Mouse (Mus musculus) retina, postnatal 7 days (tissue): ENCODE results near the gene Dnajc13.

Source experiments
- DNase-seq: peaks from one replicate; pipeline ENCODE4 v3.0.0-alpha.2; 2012; ENCODE audit warnings: low read depth, low spot score

Dnajc13 gene

GRCm38 (mm10) chr9:104256085-104256484, 6.6 kb downstream of the Dnajc13 start:
- no peak for DNase-seq

GRCm38 (mm10) chr9:104254408-104255180, 8.1 kb downstream of the Dnajc13 start:
- DNase-seq: no peak

- no peak for DNase-seq
Observed at GRCm38 (mm10) chr9:104252637-104253036, 10.1 kb downstream of the Dnajc13 start.

GRCm38 (mm10) chr9:104251687-104252086, 11.0 kb downstream of the Dnajc13 start:
- DNase-seq: no peak

- DNase-seq: no peak
Observed at GRCm38 (mm10) chr9:104251111-104251510, 11.6 kb downstream of the Dnajc13 start.

- DNase-seq: no peak
Observed at GRCm38 (mm10) chr9:104247307-104247987, 15.3 kb downstream of the Dnajc13 start.

- DNase-seq: no peak
Observed at GRCm38 (mm10) chr9:104243799-104244466, 18.8 kb downstream of the Dnajc13 start.

- DNase-seq: no peak
Observed at GRCm38 (mm10) chr9:104240146-104240545, 22.6 kb downstream of the Dnajc13 start.

GRCm38 (mm10) chr9:104239076-104239475, 23.7 kb downstream of the Dnajc13 start:
- no peak for DNase-seq

GRCm38 (mm10) chr9:104236256-104236930, 26.3 kb downstream of the Dnajc13 start:
- DNase-seq: no peak

- peak; percentile 60 for DNase-seq
Observed at GRCm38 (mm10) chr9:104235751-104236150, 27.0 kb downstream of the Dnajc13 start.

- no peak for DNase-seq
Observed at GRCm38 (mm10) chr9:104233815-104234214, 28.9 kb downstream of the Dnajc13 start.

- DNase-seq: no peak
Observed at GRCm38 (mm10) chr9:104233060-104233459, 29.7 kb downstream of the Dnajc13 start.

GRCm38 (mm10) chr9:104232004-104232403, 30.7 kb downstream of the Dnajc13 start:
- DNase-seq: no peak

GRCm38 (mm10) chr9:104211402-104211801, 51.3 kb downstream of the Dnajc13 start:
- DNase-seq: no peak

GRCm38 (mm10) chr9:104203851-104204250, 58.9 kb downstream of the Dnajc13 start:
- DNase-seq: peak; percentile 24

- DNase-seq: peak; percentile 5
Observed at GRCm38 (mm10) chr9:104194528-104194927, 68.2 kb downstream of the Dnajc13 start.

- no peak for DNase-seq
Observed at GRCm38 (mm10) chr9:104193900-104194299, 68.8 kb downstream of the Dnajc13 start.

GRCm38 (mm10) chr9:104193327-104193726, 69.4 kb downstream of the Dnajc13 start:
- DNase-seq: no peak

GRCm38 (mm10) chr9:104192513-104192912, 70.2 kb downstream of the Dnajc13 start:
- no peak for DNase-seq

GRCm38 (mm10) chr9:104189657-104190056, 73.1 kb downstream of the Dnajc13 start:
- DNase-seq: no peak

GRCm38 (mm10) chr9:104188704-104189103, 74.0 kb downstream of the Dnajc13 start:
- no peak for DNase-seq
